Mouse (Mus musculus): ENCODE results near the gene Krt20.

GRCm38 (mm10) chr11:99454044-99454443 lies 16.1 kb upstream of the Krt20 start:
- TF ChIP-seq CTCF (IDR thresholded peaks at IDR 0.05; ENCODE audit: insufficient read depth, low read length) = no peak
- no peak for TF ChIP-seq POLR2A (IDR thresholded peaks at IDR 0.05; ENCODE audit: borderline replicate concordance, extremely low read depth, low read depth, low read length)
